Mouse (Mus musculus): ENCODE results near the gene AC129217.1. TPM values are rescaled to one million over a fixed set of nuclear protein-coding genes. Genes with fewer than 3 reads are reported as not detected.

AC129217.1 gene
- total and polyA plus RNA-seq, 2 experiments: 8.2 TPM; not detected in 1

DNA sequence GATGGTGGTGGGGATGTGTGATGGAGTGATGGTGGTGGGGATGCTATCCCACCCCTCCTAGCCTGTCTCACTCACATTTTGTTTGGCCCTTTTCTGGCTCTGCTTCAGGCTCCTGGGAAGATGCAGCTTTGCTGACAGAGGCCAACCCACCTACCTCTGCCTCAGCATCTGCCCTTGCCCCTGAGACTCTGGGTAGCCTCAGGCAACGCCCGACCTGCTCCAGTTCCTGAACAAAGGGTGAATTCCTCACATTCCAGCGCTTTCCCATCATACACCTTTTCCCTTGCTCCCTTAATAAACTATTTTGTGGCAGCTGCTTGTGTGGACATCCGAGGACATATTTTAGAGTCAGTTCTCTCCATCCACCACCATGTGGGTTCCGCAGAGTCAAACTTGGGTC lies 18.8 kb downstream of the AC129217.1 start:
- Histone ChIP-seq H3K27me3 (ENCODE audit: control insufficient read depth, insufficient read depth, low read length) (no peaks in the 10 kb centered on the region), H3K79me2 (ENCODE audit: control insufficient read depth, insufficient read depth, low read length) (no peaks in the 10 kb centered on the region), H3K9ac (ENCODE audit: low read depth, low read length) (no peak overlapping the region), H3K36me3 (ENCODE audit: control insufficient read depth, insufficient read depth, low read length) (peaks cover 17% of the 10 kb centered on the region), H3K4me1 (ENCODE audit: control insufficient read depth, insufficient read depth, low read length) (peaks cover 3% of the 10 kb centered on the region; the same call in 1 of the 2 replicates), H3K4me3 (ENCODE audit: insufficient read depth, low read depth, low read length) (no peak overlapping the region), H3K27ac (replicated peaks; ENCODE audit: insufficient read depth, low read depth, low read length) (no peak overlapping the region)
- WGBS: 90% methylated on average over 5 of the region's 5 CpGs
- DNase-seq (ENCODE audit: extremely low read depth, low read depth, low spot score): no peak
- no peak for TF ChIP-seq POLR2A (IDR thresholded peaks at IDR 0.05; ENCODE audit: extremely low read depth, insufficient read depth, low read length)
- TF ChIP-seq CTCF (IDR thresholded peaks at IDR 0.05; ENCODE audit: low read depth, low read length): no peak

DNA sequence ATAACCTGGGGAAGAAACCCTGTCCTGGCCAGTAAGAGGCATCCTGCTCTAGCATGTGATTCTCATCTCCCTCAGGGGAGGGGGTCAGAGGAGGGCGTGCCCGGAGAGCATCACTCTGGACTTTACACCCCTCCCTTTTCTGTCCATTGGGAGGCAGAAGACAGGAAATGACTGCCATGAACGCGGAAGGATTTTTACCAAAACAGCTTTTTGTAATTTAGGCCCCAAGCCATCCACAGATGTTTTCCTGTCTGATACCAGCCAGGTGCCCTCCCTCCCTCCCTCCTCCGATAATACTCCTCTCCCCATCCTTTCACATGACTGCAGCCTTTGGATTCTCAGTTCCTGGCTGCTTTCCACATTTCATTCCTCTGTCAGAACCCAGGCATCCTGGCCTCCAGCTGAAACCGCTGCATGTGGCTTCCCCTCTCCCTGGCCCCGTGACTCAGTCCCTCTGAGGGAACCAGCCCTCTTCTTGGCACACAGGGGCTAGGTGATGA lies 20.9 kb downstream of the AC129217.1 start, which contains the start of gene Lrrn4cl:
Lrrn4cl (plus strand) TSS at position 367 of the 500 bp plus-strand sequence.
- DNase-seq (ENCODE audit: extremely low read depth, low read depth, low spot score): no peak
- no peak within 1 kb of the TSS for H3K9ac ChIP-seq (ENCODE audit: low read depth, low read length)

DNA sequence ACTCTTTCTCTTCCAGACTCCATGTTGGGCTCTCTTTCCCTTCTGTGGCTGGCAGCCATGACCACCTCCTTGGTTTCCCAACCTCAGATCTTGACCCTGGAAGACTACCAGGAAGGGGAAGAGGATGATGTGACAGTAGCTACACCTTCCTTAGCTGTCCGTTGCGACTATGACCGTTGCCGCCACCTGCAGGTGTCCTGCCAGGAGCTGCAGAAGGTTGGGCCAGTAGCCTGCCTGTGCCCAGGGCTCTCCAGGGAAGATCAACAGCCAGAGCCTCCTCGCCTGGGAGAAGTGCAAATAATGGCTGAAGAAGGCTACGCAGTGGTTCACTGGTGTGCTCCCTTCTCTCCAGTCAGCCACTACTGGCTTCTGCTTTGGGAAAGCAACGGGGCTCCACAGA lies 22.1 kb downstream of the AC129217.1 start:
- H3K79me2 ChIP-seq (ENCODE audit: control insufficient read depth, insufficient read depth, low read length): no peaks in the 10 kb centered on the region
- peaks cover 7% of the 10 kb centered on the region; the same call in 1 of the 2 replicates for H3K36me3 ChIP-seq (ENCODE audit: control insufficient read depth, insufficient read depth, low read length)
- TF ChIP-seq POLR2A (IDR thresholded peaks at IDR 0.05; ENCODE audit: extremely low read depth, insufficient read depth, low read length) (no peak), CTCF (IDR thresholded peaks at IDR 0.05; ENCODE audit: low read depth, low read length) (peak; percentile 51)
- 17% methylated on average over 7 of the region's 7 CpGs for WGBS
- no peak overlapping the region for H3K27ac ChIP-seq (replicated peaks; ENCODE audit: insufficient read depth, low read depth, low read length)
- no peak overlapping the region for H3K9ac ChIP-seq (ENCODE audit: low read depth, low read length)
- H3K27me3 ChIP-seq (ENCODE audit: control insufficient read depth, insufficient read depth, low read length): no peaks in the 10 kb centered on the region
- DNase-seq (ENCODE audit: extremely low read depth, low read depth, low spot score): no peak
- no peaks in the 10 kb centered on the region for H3K4me1 ChIP-seq (ENCODE audit: control insufficient read depth, insufficient read depth, low read length)
- no peak overlapping the region for H3K4me3 ChIP-seq (ENCODE audit: insufficient read depth, low read depth, low read length)

More for the DNA sequence above, 20.9 kb downstream of the AC129217.1 start, which contains the start of gene Lrrn4cl:
- Histone ChIP-seq H3K79me2 (ENCODE audit: control insufficient read depth, insufficient read depth, low read length) (no peaks in the 10 kb centered on the region), H3K27ac (replicated peaks; ENCODE audit: insufficient read depth, low read depth, low read length) (no peak within 1 kb of the TSS), H3K27me3 (ENCODE audit: control insufficient read depth, insufficient read depth, low read length) (no peaks in the 10 kb centered on the region), H3K4me1 (ENCODE audit: control insufficient read depth, insufficient read depth, low read length) (no peaks in the 10 kb centered on the region), H3K36me3 (ENCODE audit: control insufficient read depth, insufficient read depth, low read length) (peaks cover 15% of the 10 kb centered on the region), H3K4me3 (ENCODE audit: insufficient read depth, low read depth, low read length) (no peak within 1 kb of the TSS)
- WGBS: 40% methylated on average over 7 of the region's 7 CpGs
- TF ChIP-seq POLR2A (IDR thresholded peaks at IDR 0.05; ENCODE audit: extremely low read depth, insufficient read depth, low read length): no peak
- TF ChIP-seq CTCF (IDR thresholded peaks at IDR 0.05; ENCODE audit: low read depth, low read length): no peak

DNA sequence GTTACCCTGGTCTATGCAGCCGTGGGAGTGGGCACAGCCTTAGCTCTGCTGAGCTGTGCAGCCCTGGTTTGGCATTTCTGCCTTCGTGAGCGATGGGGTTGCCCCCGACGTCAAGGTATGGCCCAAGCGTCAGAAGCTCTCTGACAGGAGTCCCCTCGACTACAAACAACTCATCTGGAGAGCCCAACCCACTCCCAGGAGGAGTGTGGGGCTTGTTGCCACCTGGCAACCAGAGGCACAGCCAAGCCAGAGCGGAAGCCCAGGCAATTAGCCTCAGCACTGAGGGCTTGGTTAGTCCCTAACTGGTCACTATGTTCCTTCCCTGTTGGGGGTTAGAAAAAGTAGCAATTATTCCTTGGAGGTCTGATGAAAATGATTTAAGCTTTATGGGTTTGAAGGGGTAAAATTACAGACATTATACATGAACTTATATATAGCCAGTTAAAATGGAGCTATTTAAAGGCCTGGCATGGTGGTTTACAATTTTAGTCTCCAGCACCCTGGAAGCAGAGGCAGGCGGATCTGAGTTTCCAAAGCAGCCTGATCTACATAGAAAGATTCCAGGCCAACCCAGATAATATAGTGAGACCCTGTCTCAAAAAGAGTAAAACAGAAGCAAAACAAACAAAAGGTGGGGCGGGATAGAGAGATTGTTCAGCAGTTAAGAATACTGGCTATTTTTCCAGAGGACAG lies 22.8 kb downstream of the AC129217.1 start:
- H3K27ac ChIP-seq (replicated peaks; ENCODE audit: insufficient read depth, low read depth, low read length): no peak overlapping the region
- WGBS: 69% methylated on average over 10 of the region's 10 CpGs
- H3K9ac ChIP-seq (ENCODE audit: low read depth, low read length): no peak overlapping the region
- TF ChIP-seq POLR2A (IDR thresholded peaks at IDR 0.05; ENCODE audit: extremely low read depth, insufficient read depth, low read length): no peak
- no peak for TF ChIP-seq CTCF (IDR thresholded peaks at IDR 0.05; ENCODE audit: low read depth, low read length)
- H3K79me2 ChIP-seq (ENCODE audit: control insufficient read depth, insufficient read depth, low read length): no peaks in the 10 kb centered on the region
- H3K36me3 ChIP-seq (ENCODE audit: control insufficient read depth, insufficient read depth, low read length): peaks cover 3% of the 10 kb centered on the region; the same call in 1 of the 2 replicates
- H3K4me3 ChIP-seq (ENCODE audit: insufficient read depth, low read depth, low read length): no peak overlapping the region
- H3K27me3 ChIP-seq (ENCODE audit: control insufficient read depth, insufficient read depth, low read length): no peaks in the 10 kb centered on the region
- H3K4me1 ChIP-seq (ENCODE audit: control insufficient read depth, insufficient read depth, low read length): no peaks in the 10 kb centered on the region
- DNase-seq (ENCODE audit: extremely low read depth, low read depth, low spot score): no peak

DNA sequence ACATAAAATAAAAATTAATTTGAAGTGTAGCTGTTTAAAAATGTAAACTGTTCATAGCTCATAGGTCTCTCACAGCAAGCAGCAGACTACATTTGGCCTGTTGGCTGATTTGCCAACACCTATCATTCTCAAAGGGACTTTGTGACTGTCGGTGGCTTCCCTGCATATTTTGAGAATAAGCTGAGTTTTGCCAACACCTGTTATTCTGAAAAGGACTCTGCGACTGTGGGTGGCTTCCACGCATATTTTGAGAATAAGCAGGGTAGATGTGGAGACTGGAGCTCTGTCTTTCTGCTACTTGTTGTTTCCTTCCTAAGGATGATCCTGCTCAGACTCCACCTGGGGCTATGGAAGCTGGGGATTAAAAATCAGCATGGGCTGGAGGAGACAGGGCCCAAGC lies 23.5 kb downstream of the AC129217.1 start:
- Histone ChIP-seq H3K9ac (ENCODE audit: low read depth, low read length) (no peak overlapping the region), H3K4me3 (ENCODE audit: insufficient read depth, low read depth, low read length) (no peak overlapping the region), H3K27me3 (ENCODE audit: control insufficient read depth, insufficient read depth, low read length) (no peaks in the 10 kb centered on the region), H3K79me2 (ENCODE audit: control insufficient read depth, insufficient read depth, low read length) (no peaks in the 10 kb centered on the region), H3K27ac (replicated peaks; ENCODE audit: insufficient read depth, low read depth, low read length) (no peak overlapping the region), H3K4me1 (ENCODE audit: control insufficient read depth, insufficient read depth, low read length) (no peaks in the 10 kb centered on the region), H3K36me3 (ENCODE audit: control insufficient read depth, insufficient read depth, low read length) (peaks cover 3% of the 10 kb centered on the region; the same call in 1 of the 2 replicates)
- TF ChIP-seq POLR2A (IDR thresholded peaks at IDR 0.05; ENCODE audit: extremely low read depth, insufficient read depth, low read length) (no peak), CTCF (IDR thresholded peaks at IDR 0.05; ENCODE audit: low read depth, low read length) (no peak)
- 85% methylated on average over 3 of the region's 3 CpGs for WGBS
- DNase-seq (ENCODE audit: extremely low read depth, low read depth, low spot score): no peak

DNA sequence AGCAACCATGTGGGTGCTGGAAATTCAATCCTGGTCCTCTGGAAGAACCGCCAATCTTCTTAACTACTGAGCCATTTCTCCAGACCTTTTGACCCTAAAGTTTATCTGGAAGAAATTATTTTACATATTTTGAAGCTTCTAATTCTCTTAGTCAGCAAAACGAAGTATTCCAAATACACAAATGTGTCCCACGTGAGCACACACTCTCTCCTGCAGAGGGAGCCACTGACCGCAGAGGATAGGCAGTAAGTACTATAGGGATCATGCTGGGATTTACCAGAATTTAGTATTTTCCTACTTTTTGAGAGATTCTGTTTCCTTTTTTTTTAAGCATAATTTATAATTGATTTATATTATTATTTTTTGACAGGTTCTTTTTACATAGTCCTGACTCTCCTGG lies 28.1 kb downstream of the AC129217.1 start:
- WGBS: 26% methylated on average over 4 of the region's 4 CpGs
- no peaks in the 10 kb centered on the region for H3K79me2 ChIP-seq (ENCODE audit: control insufficient read depth, insufficient read depth, low read length)
- no peak for TF ChIP-seq POLR2A (IDR thresholded peaks at IDR 0.05; ENCODE audit: extremely low read depth, insufficient read depth, low read length)
- peak; percentile 81 for TF ChIP-seq CTCF (IDR thresholded peaks at IDR 0.05; ENCODE audit: low read depth, low read length)

More for the DNA sequence above, 28.1 kb downstream of the AC129217.1 start:
- H3K27ac ChIP-seq (replicated peaks; ENCODE audit: insufficient read depth, low read depth, low read length): no peak overlapping the region
- no peaks in the 10 kb centered on the region for H3K36me3 ChIP-seq (ENCODE audit: control insufficient read depth, insufficient read depth, low read length)
- H3K4me3 ChIP-seq (ENCODE audit: insufficient read depth, low read depth, low read length): no peak overlapping the region
- DNase-seq (ENCODE audit: extremely low read depth, low read depth, low spot score): peak; percentile 73
- H3K9ac ChIP-seq (ENCODE audit: low read depth, low read length): no peak overlapping the region
- no peaks in the 10 kb centered on the region for H3K27me3 ChIP-seq (ENCODE audit: control insufficient read depth, insufficient read depth, low read length)
- H3K4me1 ChIP-seq (ENCODE audit: control insufficient read depth, insufficient read depth, low read length): no peaks in the 10 kb centered on the region

Measured in liver, adult 2 months (tissue).